Mouse (Mus musculus) T-helper 17 cell (primary cell): ENCODE measurements around the gene Rsl1d1.

Source experiments
- in situ Hi-C, 2 experiments: fragments of 300-600 bp; cut with MboI, MseI; formaldehyde crosslinking; loops; 1 replicate in 1 of 2; 2 replicates in 1 of 2; pipeline ENCODE4 v1.15.1; 2025; ENCODE audit warnings: high pct_unique_total_duplicates in 2 of 2

Gene Rsl1d1

GRCm38 (mm10) chr16:11166431-11166830 is 36.7 kb downstream of the Rsl1d1 start:
- in situ Hi-C loops, result no loop called here

GRCm38 (mm10) chr16:11164695-11165255 is 38.4 kb downstream of the Rsl1d1 start:
- in situ Hi-C loops, result no loop called here

GRCm38 (mm10) chr16:11157721-11158120 is 45.4 kb downstream of the Rsl1d1 start:
- in situ Hi-C loops, result loop anchor here in 1 of 2 experiments (5.0 kb wide), 1 partner anchor 40 kb away; no protein-coding TSS in a partner anchor

- in situ Hi-C loops, result loop anchor here in 1 of 2 experiments (5.0 kb wide), 1 partner anchor 33 kb away; no protein-coding TSS in a partner anchor
Observed at GRCm38 (mm10) chr16:11154500-11154899, 48.6 kb downstream of the Rsl1d1 start.

GRCm38 (mm10) chr16:11143706-11144483 is 59.2 kb downstream of the Rsl1d1 start:
- in situ Hi-C loops, result loop anchor here in 1 of 2 experiments (5.0 kb wide), 1 partner anchor 1312 kb away; no protein-coding TSS in a partner anchor
